Mouse (Mus musculus) olfactory bulb, adult 2 months (tissue): ENCODE measurements around the gene Apopt1. TPM values are rescaled to one million over a fixed set of nuclear protein-coding genes. Genes with fewer than 3 reads are reported as not detected.

ENCODE experiments used
- H3K27ac ChIP-seq: fragments of 200-500 bp; 2 replicates; pipeline ENCODE4 v1.5.1; 2012; ENCODE audit warnings: low read depth, low read length; ENCODE audit not compliant: insufficient read depth
- H3K4me1 ChIP-seq: fragments of 200-500 bp; 2 replicates; pipeline ENCODE4 v1.6.1; 2012; ENCODE audit warnings: low read length; ENCODE audit not compliant: control insufficient read depth, insufficient read depth
- H3K4me3 ChIP-seq: fragments of 200-500 bp; 2 replicates; pipeline ENCODE4 v1.5.1; 2012; ENCODE audit warnings: mild to moderate bottlenecking, low read depth, low read length, moderate library complexity; ENCODE audit not compliant: insufficient read depth
- CTCF ChIP-seq: fragments of 200-500 bp; IDR thresholded peaks from 2 replicates; pipeline ENCODE4 v1.5.1; 2012; ENCODE audit warnings: low read depth, mild to moderate bottlenecking, low read length, moderate library complexity; ENCODE audit not compliant: insufficient read depth
- POLR2A ChIP-seq: fragments of 200-500 bp; IDR thresholded peaks from 2 replicates; pipeline ENCODE4 v1.6.1; 2012; ENCODE audit warnings: mild to moderate bottlenecking, low read depth, low read length, moderate library complexity; ENCODE audit not compliant: insufficient read depth
- WGBS: fragments of 180-500 bp; shearing (Covaris S2); methylation state at CpG from one replicate; pipeline ENCODE4 v1.1.7; 2018; 5-methylcytosine and 5-hydroxymethylcytosine counted together
- polyA plus RNA-seq: library from polyadenylated mRNA; stranded (reverse); fragments of >200 nt; gene quantifications from 2 replicates; pipeline ENCODE4 v1.2.4, GENCODE M21; 2012; ENCODE audit warnings: low replicate concordance; ENCODE audit not compliant: missing spikeins, insufficient read depth, insufficient read length

The Apopt1 gene
- polyA plus RNA-seq, 1 experiment, result not detected

DNA sequence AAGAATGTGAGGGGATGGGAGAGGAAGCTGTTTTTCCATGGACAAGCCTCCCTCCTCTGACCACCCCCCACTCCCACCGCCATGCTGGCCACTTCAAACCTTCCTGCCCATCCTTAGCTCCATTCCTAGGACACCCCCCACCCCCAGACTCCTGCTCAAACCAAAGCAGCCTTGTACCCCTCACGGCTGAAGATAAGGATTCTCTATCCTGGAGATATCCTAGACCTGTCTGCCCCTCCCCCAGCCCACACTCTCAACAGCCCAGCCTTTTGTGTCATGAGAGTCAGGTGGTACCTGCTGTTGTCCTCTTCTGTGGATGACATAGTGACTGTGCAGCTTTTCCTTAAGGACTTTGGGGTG is 25.0 kb upstream of the Apopt1 start:
- H3K4me1 ChIP-seq, result peaks cover 89% of the 10 kb centered on the region
- no peak overlapping the region for H3K4me3 ChIP-seq
- H3K27ac ChIP-seq, result peak overlapping the region; percentile 97
- WGBS, result 8% methylated on average over 2 of the region's 2 CpGs
- no peak for TF ChIP-seq CTCF
- TF ChIP-seq POLR2A, result no peak

DNA sequence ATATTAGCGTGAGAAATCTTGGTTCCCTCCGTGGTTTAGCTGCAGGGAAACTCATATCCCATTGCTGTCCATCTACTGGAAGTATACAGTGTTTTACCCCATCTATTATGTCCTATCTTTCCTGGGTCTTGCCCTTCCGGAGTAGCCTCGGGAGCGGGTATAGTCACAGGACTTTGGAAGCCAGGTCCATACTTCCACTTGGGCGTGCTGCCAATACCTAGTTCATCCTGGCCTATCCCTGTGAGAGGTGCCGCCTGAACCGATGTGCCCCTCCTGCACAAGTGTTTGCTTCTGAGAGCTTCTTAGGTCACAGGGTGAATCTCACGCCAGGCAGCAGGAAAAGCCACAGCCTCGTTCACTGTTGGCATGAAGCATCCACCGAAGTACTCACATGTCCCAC is 23.6 kb upstream of the Apopt1 start:
- Histone ChIP-seq H3K27ac (peak overlapping the region; percentile 97), H3K4me1 (peaks cover 90% of the 10 kb centered on the region), H3K4me3 (no peak overlapping the region)
- 75% methylated on average over 11 of the region's 11 CpGs for WGBS
- no peak for TF ChIP-seq CTCF
- no peak for TF ChIP-seq POLR2A

DNA sequence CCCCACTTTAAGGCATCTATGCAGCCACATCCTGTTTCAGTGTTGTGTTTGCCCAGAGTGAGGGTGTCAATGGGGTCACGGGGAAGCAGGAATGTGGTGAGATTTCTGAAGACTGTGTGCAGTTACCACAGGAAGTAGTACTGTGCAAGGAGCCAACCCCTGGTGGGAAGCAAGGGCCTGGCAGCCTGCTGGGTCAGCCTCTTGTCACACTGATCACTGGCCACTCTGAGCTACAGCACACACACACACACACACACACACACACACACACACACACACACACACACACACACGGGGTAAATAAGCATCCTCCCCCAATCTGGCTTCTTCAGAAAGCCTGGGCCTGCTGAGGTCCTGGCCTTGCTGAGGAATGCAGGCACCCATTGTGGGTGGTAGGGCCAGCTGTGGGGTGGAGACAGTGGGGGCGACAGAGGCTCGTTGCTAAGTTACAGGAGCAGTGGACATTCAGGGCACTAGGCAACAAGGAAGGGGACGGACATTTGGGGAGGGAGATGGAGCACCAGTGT is 21.7 kb upstream of the Apopt1 start:
- no peak for TF ChIP-seq CTCF
- TF ChIP-seq POLR2A, result no peak
- no peak overlapping the region for H3K4me3 ChIP-seq
- 24% methylated on average over 5 of the region's 5 CpGs for WGBS
- H3K4me1 ChIP-seq, result peaks cover 94% of the 10 kb centered on the region
- peak overlapping the region; percentile 63 for H3K27ac ChIP-seq

DNA sequence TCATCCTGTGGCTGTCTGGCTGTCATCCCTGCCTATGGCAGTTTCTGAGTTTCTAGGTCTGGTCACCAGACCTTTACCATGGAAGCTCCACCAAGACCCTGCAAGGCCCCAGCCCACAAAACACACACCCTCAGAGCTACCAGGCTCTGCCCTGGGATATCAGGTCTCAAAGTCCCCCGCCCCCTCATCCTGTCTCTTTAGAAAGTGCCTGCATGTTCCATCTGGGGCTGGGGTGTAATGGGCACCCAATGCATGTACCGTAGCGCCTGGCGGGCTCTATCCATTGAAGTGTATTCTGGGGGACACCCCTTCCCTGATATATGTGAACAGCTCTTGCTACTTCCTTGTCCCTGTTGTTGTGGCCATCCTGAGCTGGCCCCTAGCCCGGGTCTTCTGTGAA is 20.2 kb upstream of the Apopt1 start:
- WGBS, result 67% methylated on average over 5 of the region's 5 CpGs
- Histone ChIP-seq H3K4me3 (no peak overlapping the region), H3K27ac (peak overlapping the region; percentile 71), H3K4me1 (peaks cover 89% of the 10 kb centered on the region)
- TF ChIP-seq CTCF (no peak), POLR2A (no peak)

DNA sequence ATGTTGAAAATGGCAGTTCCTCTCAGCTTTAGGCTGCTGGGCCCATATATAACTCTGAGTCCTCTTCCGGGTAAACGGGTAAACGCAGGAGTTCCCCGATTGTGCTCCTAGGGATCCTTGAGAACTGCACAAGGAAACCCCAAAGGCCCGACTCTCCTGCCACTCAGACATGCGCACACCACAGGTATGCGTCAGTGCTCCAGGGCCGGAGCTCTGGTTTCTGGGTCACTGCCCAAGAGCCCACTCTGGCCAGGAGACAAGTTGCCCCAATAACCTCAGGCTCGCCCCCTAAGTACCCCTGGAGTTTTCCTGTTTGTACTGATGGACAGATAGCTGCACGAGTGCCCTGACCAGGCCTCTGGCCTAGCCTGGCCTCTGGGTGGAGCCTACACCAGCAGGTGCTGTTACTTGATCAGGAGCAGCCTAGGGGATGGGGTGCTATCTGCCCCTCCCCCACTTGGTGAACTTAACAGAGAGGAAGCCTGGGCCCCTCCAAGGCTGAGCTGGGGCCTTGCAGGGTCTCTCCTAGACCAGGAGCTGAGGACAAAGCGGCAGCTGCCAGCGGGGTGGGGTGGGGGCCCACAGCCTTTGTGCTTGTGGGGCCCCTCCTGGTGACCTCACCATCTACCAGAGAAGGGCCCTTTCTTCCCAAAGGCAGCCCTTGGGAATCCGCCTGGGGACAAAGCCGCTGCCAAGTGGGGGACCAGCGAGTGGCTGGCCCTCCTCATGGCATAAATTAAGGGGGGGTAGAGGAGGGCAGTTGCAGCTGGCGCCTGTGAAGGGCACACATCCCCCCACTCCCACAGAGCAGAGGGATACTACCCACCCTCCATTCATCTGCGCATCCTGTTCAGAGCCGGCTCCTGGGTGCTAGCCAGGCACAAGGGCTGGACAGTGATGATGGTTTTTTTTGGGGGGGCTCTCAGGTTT is 19.5 kb upstream of the Apopt1 start:
- no peak overlapping the region for H3K4me3 ChIP-seq
- TF ChIP-seq CTCF, result no peak
- TF ChIP-seq POLR2A, result no peak
- peaks cover 89% of the 10 kb centered on the region for H3K4me1 ChIP-seq
- 26% methylated on average over 18 of the region's 18 CpGs for WGBS
- H3K27ac ChIP-seq, result peak overlapping the region; percentile 71

DNA sequence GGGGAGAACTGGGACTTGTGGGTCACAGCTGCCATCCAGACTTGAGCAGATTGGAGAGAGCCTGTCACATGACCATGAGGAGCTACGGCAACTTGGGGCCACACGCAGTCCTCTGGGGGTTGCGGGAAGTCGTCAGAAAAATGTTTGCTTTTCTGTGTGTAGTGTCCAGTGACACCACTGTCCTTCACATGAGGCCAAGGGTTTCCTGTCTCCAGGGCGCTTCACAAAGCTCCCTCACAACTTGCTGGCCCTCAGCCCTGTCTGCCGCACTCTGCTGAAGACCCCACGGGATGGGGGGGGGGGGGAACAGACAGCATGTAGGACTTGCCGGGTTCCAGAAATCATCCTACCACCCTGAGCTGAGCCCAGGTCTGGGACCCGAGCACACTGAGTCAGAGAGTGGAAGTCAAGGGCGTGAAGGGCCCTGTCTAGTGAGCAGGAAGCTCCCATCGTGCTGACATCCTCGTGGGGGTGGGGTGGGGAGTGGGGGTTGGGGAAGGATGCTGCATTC is 18.7 kb upstream of the Apopt1 start:
- H3K27ac ChIP-seq, result peak overlapping the region; percentile 71
- 6% methylated on average over 12 of the region's 12 CpGs for WGBS
- peaks cover 88% of the 10 kb centered on the region for H3K4me1 ChIP-seq
- no peak overlapping the region for H3K4me3 ChIP-seq
- TF ChIP-seq POLR2A, result 0 out of 2 replicates have a peak, but pooled peaks have one; percentile 24
- TF ChIP-seq CTCF, result no peak

DNA sequence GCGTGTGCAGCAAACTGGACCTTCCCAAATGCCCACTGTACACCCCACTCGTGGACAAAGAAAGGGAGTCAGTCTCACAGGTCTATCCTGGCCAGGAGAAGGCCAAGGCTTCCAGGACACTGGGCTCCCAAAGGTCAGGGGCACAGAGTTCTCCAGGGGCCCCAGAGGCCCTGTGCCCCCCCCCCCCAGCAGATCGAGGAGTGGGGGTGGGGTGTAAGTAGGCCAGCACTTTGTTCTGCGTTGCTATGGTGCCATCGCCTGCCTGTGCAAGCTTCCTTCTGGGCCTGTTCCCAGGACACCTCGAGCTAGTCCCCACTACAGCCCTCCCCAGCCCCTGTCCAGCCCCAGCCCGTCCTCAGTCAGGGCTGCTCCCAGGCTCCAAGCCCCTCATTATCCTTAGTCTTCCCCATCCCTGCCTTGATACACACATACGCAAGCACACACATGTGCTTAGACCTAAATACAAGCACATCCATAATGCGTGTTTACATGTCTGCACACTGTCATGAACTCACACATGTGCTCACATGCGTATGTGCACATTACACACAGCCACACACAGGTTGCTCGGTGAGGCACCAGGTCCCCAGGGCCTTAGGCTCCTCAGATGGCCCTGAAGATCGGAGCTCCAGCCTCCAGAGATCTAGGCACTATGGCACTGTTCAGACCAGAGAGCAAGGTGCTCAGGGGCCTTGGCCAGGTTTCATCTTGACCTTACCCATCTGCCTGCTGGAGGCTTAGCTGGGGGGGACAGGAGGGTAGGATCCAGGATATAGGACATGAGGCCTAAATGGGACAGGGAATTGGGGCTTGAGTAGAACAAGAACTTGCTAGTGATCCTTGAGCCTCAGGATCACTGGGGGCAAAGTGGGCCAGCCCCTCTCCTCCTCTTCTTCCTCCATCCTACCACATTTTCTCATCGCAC is 17.9 kb upstream of the Apopt1 start:
- TF ChIP-seq CTCF (no peak), POLR2A (no peak)

DNA sequence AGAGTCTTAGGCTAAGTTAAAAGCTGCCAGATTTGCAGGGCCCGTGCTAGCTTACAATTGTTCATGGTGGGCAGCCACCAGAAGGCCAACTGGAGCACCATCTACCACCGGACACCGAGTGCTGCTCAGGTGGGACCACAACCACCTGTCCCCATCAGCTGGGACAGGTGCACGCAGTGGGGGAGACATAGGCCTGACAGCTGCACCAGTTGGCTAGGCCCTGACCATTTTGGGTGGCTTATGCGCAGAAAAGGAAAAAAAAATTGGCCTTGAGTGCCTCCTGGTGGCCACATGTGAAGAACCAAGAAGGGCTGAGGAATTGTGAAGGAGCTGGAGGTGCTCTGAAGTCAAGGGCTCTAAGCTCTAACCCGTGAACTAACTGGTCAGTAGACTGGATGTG is 16.8 kb upstream of the Apopt1 start:
- Histone ChIP-seq H3K27ac (peak overlapping the region; percentile 68), H3K4me3 (no peak overlapping the region), H3K4me1 (peaks cover 87% of the 10 kb centered on the region)
- TF ChIP-seq CTCF (peak; percentile 31), POLR2A (no peak)
- WGBS, result 14% methylated on average over 6 of the region's 6 CpGs

More for the DNA sequence above, 17.9 kb upstream of the Apopt1 start:
- H3K27ac ChIP-seq, result peak overlapping the region; percentile 80
- H3K4me1 ChIP-seq, result peaks cover 86% of the 10 kb centered on the region
- no peak overlapping the region for H3K4me3 ChIP-seq
- WGBS, result 27% methylated on average over 13 of the region's 13 CpGs
